11 mouse cellular contexts compared by ENCODE assay signal in the genomic region with DNA sequence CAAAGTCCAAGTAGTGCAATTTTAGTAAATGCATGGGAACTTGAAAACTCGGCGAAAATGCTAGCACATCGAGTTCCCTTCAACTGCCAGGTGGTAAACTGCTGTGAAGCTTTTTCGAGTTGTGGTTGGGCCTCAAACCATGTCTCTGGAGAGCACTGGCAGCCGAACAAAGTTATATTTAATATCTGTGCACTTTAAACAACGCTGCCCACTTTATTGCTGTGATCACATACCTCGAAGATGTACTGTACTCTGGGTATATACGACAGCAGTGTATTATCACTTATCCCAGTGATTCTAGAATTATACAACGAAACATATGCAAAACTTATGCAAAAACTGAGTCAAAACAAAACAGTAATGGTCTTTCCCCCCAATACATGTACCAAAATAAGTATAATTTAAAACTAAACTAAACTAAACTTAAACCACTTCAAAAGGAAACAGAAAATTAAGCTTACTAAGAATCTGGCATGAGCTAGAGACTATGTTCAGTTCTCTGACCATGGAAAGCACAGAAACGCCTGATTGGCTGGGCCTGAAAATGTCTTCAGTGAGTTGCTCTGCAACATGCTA. TPM values are rescaled to one million over a fixed set of nuclear protein-coding genes. Genes with fewer than 3 reads are reported as not detected.
DNase-seq lines count a peak whose midpoint lies in the region; ATAC-seq and TF ChIP-seq lines count a peak whose summit lies in the region.
"Had no signal": no experiment of that assay in that cellular context is flagged by ENCODE, and none has a peak within 500 bp of the region (broad histone marks: within the 10 kb centered on the region; RNA-seq: fewer than 3 reads in every experiment).

No protein-coding gene starts in this region.

- no peak for ATAC-seq in stomach, postnatal 0 days (ENCODE audit: low FRiP score, low TSS enrichment)

- TF ChIP-seq EP300 in MEL (IDR thresholded peaks at IDR 0.05; ENCODE audit: low read depth in 1 of 2, low read length in 2 of 2): peak in 1 of 2 experiments; percentile 2; a peak in 1 of 4 replicates
- TF ChIP-seq EP300 in stomach, postnatal 0 days (optimal IDR thresholded peaks at IDR 0.05): no peak

- H3K4me1 ChIP-seq in MEL (ENCODE audit: control insufficient read depth in 1 of 2, insufficient read depth in 2 of 2, low read length in 2 of 2): peaks cover 13 to 19% of the 10 kb centered on the region in 2 experiments
- H3K4me1 ChIP-seq in stomach, postnatal 0 days (replicated peaks; ENCODE audit: control insufficient read depth, insufficient read depth): no peaks in the 10 kb centered on the region

- DNase-seq in left cerebral cortex, adult 18-20 months (ENCODE audit: low spot score in 2 of 2): peak; percentile 12 to 36
- DNase-seq in left cerebral cortex, adult 8-10 months (ENCODE audit: low spot score in 2 of 2): no peak
- DNase-seq in CD4-positive helper T cell, adult 2 months (ENCODE audit: low read depth, low spot score): peak; percentile 24
- peak; percentile 55 for DNase-seq in MEL (ENCODE audit: low read depth, low spot score)
- peak; percentile 10 for DNase-seq in skeletal muscle tissue, adult 2 months (ENCODE audit: low read depth, low spot score)
- DNase-seq in cerebellum, adult 9-11 months: no peak
- no peak for DNase-seq in stomach, postnatal 0 days (ENCODE audit: low spot score)
- DNase-seq: adrenal gland, postnatal 10 days; cerebellum, adult 18-20 months; kidney, adult 8-10 months; lung, postnatal 4 days had no signal

- no peak for TF ChIP-seq CTCF in MEL (IDR thresholded peaks at IDR 0.05 in 2 of 3, conservative IDR thresholded peaks at IDR 0.05 in 1 of 3; ENCODE audit: control insufficient read depth in 1 of 3, insufficient read depth in 1 of 3, low read depth in 2 of 3, low read length in 3 of 3, poor library complexity in 1 of 3, severe bottlenecking in 1 of 3)
- TF ChIP-seq CTCF in stomach, postnatal 0 days (IDR thresholded peaks at IDR 0.05; ENCODE audit: low read depth): no peak

- no peak overlapping the region for H3K4me2 ChIP-seq in stomach, postnatal 0 days (replicated peaks; ENCODE audit: low read depth)

- no peaks in the 10 kb centered on the region for H3K9me3 ChIP-seq in MEL (replicated peaks; ENCODE audit: insufficient read depth, low read length)
- H3K9me3 ChIP-seq in stomach, postnatal 0 days (ENCODE audit: control insufficient read depth, low read length): no peaks in the 10 kb centered on the region

- H3K36me3 ChIP-seq in MEL (ENCODE audit: control insufficient read depth in 1 of 2, insufficient read depth in 2 of 2, low read length in 2 of 2): peaks cover 0 to 27% of the 10 kb centered on the region in 2 experiments; a peak in 2 of 4 replicates
- H3K36me3 ChIP-seq in stomach, postnatal 0 days (ENCODE audit: control insufficient read depth, insufficient read depth, low read length): no peaks in the 10 kb centered on the region

- H3K4me3 ChIP-seq in MEL (ENCODE audit: control insufficient read depth in 1 of 2, insufficient read depth in 1 of 2, low read depth in 2 of 2, low read length in 2 of 2): peak overlapping the region; percentile 38 to 41
- H3K4me3 ChIP-seq in stomach, postnatal 0 days (ENCODE audit: low read depth, low read length): no peak overlapping the region

- H3K79me2 ChIP-seq in MEL (ENCODE audit: control insufficient read depth, insufficient read depth, low read length, poor library complexity): no peaks in the 10 kb centered on the region

- H3K9ac ChIP-seq in MEL (ENCODE audit: control insufficient read depth, low read depth, low read length, poor library complexity, severe bottlenecking): peak overlapping the region; percentile 49
- no peak overlapping the region for H3K9ac ChIP-seq in stomach, postnatal 0 days (ENCODE audit: low read length)

- peak overlapping the region; percentile 56 for H3K27ac ChIP-seq in MEL (ENCODE audit: control insufficient read depth, low read depth, low read length)
- H3K27ac ChIP-seq in stomach, postnatal 0 days (replicated peaks): no peak overlapping the region

- H3K27me3 ChIP-seq in MEL (ENCODE audit: control insufficient read depth in 1 of 2, insufficient read depth in 2 of 2, low read length in 2 of 2): no peaks in the 10 kb centered on the region
- no peaks in the 10 kb centered on the region for H3K27me3 ChIP-seq in stomach, postnatal 0 days (ENCODE audit: control insufficient read depth, insufficient read depth, low read length)

- TF ChIP-seq RAD21 in MEL (IDR thresholded peaks at IDR 0.05; ENCODE audit: low read depth, low read length): no peak

- no peak for TF ChIP-seq POLR2A in MEL (IDR thresholded peaks at IDR 0.05; ENCODE audit: control insufficient read depth in 1 of 2, insufficient read depth in 1 of 2, low read depth in 1 of 2, low read length in 2 of 2, poor library complexity in 1 of 2)

- 61% methylated on average over 10 of the region's 10 CpGs for WGBS in stomach, postnatal 0 days

TF ChIP-seq in MEL, 35 proteins besides CTCF, POLR2A, EP300 and RAD21:
- no peak for TF ChIP-seq HCFC1 (IDR thresholded peaks at IDR 0.05; ENCODE audit: low read depth, low read length)
- 0 out of 2 replicates have a peak, but pooled peaks have one; percentile 10 for TF ChIP-seq MYC (IDR thresholded peaks at IDR 0.05; ENCODE audit: low read depth, low read length)
- 0 out of 2 replicates have a peak, but pooled peaks have one; percentile 60 for TF ChIP-seq TBP (IDR thresholded peaks at IDR 0.05; ENCODE audit: low read depth, low read length)
- no peak for TF ChIP-seq UBTF (IDR thresholded peaks at IDR 0.05; ENCODE audit: borderline replicate concordance, insufficient read depth, low read depth, low read length)
- TF ChIP-seq KAT2A (conservative IDR thresholded peaks at IDR 0.05; ENCODE audit: low read depth, low read length): no peak
- TF ChIP-seq GATA1 (IDR thresholded peaks at IDR 0.05; ENCODE audit: low read depth, low read length): no peak
- no peak for TF ChIP-seq USF2 (IDR thresholded peaks at IDR 0.05; ENCODE audit: borderline replicate concordance in 1 of 2, insufficient read depth in 1 of 2, low read depth in 1 of 2, low read length in 2 of 2)
- no peak for TF ChIP-seq CHD1 (IDR thresholded peaks at IDR 0.05; ENCODE audit: low read depth, low read length)
- no peak for TF ChIP-seq MAX (IDR thresholded peaks at IDR 0.05; ENCODE audit: low read length)
- TF ChIP-seq MXI1 (IDR thresholded peaks at IDR 0.05; ENCODE audit: low read depth, low read length): no peak; the same call in 1 of the 2 replicates
- TF ChIP-seq RCOR1 (IDR thresholded peaks at IDR 0.05; ENCODE audit: low read depth, low read length): no peak
- no peak; the same call in 1 of the 2 replicates for TF ChIP-seq SIN3A (IDR thresholded peaks at IDR 0.05; ENCODE audit: low read length)
- no peak for TF ChIP-seq USF1 (IDR thresholded peaks at IDR 0.05; ENCODE audit: low read depth, low read length)
- no peak for TF ChIP-seq TAL1 (IDR thresholded peaks at IDR 0.05; ENCODE audit: low read length)

RNA-seq across cellular contexts. Expression of gene Rps6ka5, which starts 15.6 kb away (rescaled TPM):
- 10 to 100 TPM; 22.8 to 27.7 TPM for total RNA-seq in left cerebral cortex, adult 18-20 months (2021)
- 10 to 100 TPM; 30.8 to 38.6 (median 34.8) TPM for total RNA-seq in left cerebral cortex, adult 8-10 months (2022)
- 0.92 and 1.6 TPM in 2 replicates for total RNA-seq in MEL (2012; rRNA removed)
- polyA plus RNA-seq in MEL (2012; ENCODE audit: insufficient read depth in 1 of 2, insufficient read length in 2 of 2, low read depth in 1 of 2, low replicate concordance in 2 of 2, missing spikeins in 1 of 2): 1 to 10 TPM in 1 of 2 experiments, not detected in 1; 3.3 TPM
- polyA plus RNA-seq in stomach, postnatal 0 days (2015; fragmentation: Nextera tagmentation; extraction: Ambion mirVana): 1.4 and 1.6 TPM in 2 replicates

Comparison
In these comparisons a context has a peak if more than half of its experiments do, and no peak if none do; other contexts are left out.
1. DNase-seq: peak in left cerebral cortex, adult 18-20 months (2 of 2), CD4-positive helper T cell, adult 2 months (single experiment), MEL (single experiment) and skeletal muscle tissue, adult 2 months (single experiment); none in left cerebral cortex, adult 8-10 months (0 of 2), cerebellum, adult 9-11 months (single experiment) and stomach, postnatal 0 days (single experiment).